Mouse (Mus musculus) lung, postnatal 25 days (tissue): Measurements from ENCODE around the gene Azgp1.
"Not testable (repeated sequence)": the region's sequence is repeated elsewhere in the genome, so short reads cannot be mapped to it uniquely, and the experiment has no call there.

ENCODE experiments used
- DNase-seq: peaks from one replicate; pipeline ENCODE4 v3.0.0; 2022; ENCODE audit warnings: low spot score

The Azgp1 gene

DNA sequence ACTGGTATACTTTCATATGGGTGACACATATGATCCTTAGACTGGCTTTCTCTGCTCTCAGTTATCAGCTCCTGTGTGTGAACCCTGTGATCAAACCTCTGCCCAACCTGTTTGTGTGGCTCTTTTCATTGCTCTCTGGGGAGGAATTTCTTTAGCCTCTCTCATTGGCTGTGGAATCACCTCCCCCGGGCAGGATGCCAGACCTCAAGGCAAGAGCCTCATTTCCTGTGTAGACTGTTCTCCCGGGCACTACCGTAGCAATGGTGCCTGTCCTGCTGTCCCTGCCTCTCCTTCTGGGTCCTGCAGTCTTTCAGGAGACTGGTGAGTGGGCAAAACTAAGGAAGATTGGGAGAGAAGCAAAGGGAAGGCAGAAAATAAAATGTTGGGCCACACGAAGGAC, at the start of gene Azgp1:
Gene Azgp1 (plus strand): TSS at position 221 of the 400 bp plus-strand sequence.
- DNase-seq, result no peak

DNA sequence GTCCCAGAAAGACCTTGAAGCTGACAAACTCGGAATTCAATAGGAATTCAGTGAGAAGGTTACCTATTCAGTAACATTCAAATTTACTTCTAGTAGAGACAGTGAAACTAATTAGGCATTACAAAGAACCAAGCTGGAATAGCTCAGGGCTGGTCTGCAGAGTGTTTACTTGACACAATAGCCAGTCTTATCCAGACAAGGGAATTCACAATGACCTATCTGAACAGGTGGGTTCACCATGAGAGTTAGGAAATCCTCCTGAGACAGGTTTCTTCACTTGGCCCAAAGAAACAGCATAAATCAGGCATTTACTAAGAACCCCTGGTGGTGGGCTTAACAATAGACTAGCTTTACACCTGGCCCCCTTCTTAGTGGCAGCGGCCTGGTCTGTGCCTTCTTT, 47.4 kb upstream of the Azgp1 start:
- not testable (repeated sequence) for DNase-seq

DNA sequence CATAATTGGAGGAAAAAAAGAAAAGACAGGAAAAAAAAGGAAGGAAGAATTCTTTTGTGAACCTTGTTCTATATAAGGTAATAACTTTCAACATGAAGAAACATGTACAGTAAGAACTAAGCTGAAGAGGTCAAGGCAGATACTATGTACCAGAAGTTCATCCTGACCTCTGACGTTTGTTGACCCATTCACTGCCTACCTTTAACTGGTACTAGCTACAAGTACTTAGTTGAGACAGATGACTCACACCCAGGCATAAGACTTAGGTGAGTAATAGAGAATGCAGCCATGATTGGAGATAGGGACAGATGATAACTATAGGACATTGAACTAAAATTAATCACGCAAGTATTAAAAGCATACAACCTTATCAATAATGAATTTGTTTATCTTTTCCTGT, 44.8 kb upstream of the Azgp1 start:
- no peak for DNase-seq

DNA sequence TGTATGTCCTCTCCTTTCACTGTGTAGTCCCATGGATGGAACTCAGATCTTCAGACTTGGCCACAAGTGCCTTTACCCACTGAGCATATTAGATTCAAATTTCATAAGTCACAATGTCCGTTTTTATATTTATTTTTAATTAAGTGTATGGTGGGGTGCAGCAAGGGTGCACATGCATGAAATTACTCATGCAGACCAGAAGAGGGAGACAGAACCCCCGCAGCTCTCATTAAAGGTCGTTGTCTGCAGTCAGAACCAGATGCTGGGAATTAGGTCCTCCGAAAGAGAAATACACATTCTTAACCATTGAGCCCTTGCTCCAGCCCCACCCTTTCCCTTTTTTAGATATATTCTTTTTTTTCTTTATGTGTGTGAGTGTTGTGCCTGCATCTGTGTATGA, 44.1 kb upstream of the Azgp1 start:
- no peak for DNase-seq

DNA sequence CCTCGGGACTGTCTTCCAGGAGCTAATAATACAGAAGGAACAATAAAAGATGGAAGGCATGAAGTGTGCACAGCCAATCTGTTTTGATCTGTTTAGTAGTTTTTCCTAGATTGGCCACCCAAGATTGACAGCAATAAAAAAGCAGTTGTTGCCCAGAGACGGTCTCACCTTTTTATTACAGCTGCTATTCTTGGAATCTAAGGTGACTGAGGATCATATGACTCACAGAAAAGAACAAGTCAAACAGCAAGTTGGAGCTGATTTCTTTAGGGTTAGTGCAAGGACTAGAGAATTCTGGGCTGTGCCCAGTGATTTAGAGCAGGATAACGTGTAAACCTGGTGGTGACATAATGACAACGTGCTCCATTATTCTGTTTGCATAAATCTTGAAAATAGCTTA, 40.4 kb upstream of the Azgp1 start:
- DNase-seq, result no peak

DNA sequence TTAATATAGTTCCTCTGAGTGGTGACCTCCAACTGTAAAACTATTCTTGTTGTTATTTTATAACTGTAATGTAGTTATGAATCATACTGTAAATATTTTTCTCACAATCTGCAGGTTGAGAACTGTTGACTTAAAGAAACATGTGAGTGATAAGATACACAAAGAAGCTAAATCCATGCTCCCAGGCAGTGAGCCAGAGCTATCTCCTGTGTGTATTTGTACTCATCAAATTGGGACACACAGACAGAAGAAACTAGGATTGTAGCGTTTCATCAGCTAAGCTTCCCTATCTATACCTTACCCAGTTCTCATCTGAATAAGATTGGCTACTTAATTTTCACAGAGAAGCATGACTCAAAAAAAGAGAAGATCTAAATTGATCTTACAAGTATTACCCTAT, 38.2 kb upstream of the Azgp1 start:
- DNase-seq, result no peak

DNA sequence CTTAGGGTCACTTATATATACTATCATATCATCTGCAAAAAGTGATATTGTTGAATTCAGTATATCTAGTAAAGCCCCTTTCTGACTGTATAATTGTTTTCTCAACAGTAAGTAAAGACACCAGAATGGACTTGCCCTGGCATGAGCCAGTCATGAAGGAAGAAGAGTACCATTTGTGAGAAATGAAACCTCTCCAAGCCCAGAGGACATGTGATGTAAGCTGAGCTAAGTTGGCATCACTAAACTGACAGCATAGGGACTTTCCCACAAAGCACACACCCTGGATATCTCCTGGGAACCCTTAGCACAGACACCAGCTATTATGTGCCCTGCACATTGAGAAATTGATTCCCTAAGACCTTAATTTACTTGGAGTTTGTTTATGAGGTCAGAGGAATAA, 34.0 kb upstream of the Azgp1 start:
- DNase-seq, result no peak

DNA sequence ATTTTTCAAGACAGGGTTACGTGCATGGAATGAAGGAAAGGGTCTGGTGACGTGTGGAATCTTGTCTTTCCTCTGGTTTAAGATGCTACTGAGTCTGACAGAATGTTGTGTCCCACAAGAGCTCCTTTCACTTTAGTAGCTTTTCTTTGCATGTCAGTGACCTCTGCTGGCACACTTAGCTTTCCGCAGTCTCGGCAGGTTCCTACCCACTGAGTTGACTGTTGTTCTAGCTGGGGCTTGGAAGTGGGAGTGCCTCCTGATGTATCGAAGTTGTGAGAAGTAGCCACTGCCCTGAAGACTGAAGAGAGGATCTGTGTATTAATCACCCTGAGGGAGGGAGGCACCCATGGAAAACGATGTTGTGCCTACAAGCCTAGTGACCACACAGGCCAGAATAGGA, 30.1 kb upstream of the Azgp1 start:
- peak; percentile 47 for DNase-seq

DNA sequence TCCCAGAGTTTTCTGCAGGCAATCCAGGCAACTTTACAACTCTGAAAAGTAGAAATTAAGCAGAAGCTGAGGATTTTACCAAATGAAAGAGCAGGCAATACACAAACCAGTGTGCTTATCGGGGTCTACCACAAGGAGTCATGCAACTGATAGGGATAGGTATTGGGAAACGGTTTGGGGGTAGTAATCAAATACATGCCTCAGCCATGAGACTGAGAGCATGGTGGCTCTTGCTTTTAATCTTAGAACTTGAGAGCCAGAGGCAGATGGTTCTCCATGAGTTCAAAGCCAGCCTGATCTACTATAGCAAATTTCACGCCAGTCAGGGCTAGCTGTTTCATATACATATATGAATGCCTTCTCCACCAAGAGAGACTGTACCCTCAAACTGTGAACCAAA, 24.9 kb upstream of the Azgp1 start:
- no peak for DNase-seq

DNA sequence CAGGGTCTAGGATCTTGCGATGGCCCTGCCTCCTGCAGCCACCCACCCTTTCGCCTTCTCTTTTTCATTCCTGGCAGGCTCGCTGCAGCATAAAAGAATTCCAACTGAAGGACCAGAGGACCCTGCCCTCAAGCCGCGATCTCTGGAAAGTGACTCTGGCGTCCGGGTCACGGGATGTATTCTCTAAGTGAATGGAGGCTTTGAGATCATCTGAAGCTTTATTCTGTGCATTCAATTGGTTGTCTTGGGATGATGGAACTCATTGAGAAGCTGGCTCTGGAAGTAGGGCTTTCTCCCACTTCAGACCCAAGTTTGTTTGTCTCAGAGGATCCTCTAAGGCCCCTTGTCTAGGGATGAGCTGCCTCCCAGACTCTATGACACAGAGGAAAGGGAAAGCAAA, 18.4 kb upstream of the Azgp1 start, which contains the start of gene Gjc3:
Gene Gjc3 (minus strand): TSS at position 154 of the 400 bp plus-strand sequence.
- no peak for DNase-seq

DNA sequence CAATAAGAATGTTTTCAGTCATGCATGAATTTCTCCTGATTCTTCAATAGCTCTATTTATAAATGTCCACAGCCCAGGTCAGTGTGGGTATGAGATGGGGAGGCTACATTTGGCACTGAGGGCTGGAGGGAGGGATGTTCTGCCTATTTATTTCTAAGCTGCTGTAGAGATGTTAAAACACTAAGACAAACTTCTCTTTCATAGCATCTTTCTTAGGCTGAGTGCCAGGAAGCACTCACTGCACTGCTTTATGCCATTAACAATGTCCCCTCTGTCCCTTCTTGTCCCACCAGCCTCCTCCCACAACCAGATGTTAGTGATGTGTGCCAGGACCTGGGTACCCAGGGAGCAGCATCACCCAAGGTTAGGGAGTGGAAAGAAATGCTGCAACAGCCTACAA, 14.8 kb upstream of the Azgp1 start:
- DNase-seq, result no peak

DNA sequence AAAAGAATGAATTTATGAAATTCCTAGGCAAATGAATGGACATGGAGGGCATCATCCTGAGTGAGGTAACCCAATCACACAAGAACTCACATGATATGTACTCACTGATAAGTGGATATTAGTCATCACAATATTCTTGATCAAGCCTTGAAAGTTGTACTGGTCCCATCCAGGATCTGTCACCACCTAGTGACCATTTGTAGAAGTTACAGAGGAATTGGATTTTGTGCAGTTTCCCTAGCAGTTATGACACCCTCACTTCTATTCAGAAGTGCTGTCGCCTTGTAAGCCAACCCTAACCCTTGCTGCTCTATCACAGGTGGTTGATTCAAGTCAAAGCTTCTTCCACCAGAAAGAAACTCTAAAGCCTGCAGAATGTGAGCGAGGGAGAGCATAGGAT, 8.2 kb upstream of the Azgp1 start:
- no peak for DNase-seq

DNA sequence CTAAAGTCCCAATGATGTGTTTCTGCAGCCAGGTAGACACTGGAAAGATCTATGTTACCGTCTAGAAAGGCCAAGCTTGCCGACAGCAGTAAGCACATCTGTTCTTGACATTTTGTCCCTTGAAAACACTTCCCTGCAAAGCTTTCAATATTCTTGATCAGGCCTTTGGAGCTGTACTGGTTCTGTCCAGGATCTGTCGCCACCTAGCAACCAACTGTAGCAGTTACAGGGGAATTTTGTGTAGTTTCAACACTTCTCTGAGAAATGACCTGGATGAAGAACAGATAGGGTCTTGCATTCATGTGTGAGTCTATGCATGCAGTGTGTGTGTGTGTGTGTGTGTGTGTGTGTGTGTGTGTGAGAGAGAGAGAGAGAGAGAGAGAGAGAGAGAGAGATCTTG, 7.6 kb upstream of the Azgp1 start:
- DNase-seq, result no peak

DNA sequence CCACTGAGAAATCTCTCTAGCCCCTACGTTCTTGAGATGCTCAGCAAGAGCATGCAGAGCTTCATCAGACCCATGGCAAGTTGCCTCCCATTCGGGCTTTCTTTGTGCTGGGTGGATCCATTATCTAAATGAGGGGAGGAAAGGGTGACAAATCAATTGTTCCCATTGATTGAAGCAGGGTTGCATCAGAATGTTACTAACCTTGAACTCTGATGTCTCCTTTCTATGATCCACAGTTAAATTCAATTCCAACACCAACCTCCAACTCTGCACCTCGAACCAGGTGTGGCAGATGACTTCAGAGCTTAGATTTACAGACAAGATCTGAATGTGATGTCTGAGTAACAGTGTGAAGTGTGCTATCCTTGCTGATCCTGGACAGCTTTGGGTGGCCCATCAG, 6.6 kb upstream of the Azgp1 start:
- no peak for DNase-seq

DNA sequence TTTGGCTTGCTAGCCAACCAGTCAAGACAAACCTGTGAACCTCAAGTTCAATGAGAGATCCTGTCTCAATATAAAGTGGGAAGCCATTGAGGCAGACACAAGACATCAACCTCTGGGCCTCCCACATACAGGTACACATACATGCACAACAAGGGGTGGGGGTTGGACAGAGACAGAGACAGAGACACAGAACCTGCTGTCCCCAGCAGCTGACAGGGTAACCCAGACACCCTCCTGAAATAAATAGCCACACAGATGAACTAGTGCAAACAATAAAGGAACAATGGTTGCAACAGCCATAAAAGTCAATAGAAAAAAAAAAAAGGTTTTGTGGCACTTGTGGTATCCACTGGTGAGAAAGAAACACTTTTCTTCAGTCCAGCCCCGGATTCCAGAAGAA, 5.9 kb upstream of the Azgp1 start:
- no peak for DNase-seq

DNA sequence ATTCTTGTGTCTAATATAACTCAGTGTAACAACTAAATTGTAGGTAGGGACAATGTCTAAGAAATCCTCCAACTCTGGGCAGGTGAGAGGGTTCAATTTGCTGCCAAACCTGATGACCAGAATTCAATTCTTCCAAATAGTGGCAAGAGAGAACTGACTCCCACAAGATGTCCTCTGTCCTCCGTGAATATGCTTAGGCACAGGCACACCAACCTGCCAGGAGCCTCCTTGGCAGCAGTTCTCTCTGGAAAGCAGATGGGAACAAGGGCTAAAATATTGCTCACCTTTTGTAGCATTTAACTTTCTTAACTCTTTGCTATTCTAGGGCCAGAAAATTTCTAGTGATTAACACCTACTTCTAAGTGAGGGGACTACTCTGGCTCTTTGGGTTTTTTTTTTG, 4.0 kb upstream of the Azgp1 start:
- DNase-seq, result no peak

DNA sequence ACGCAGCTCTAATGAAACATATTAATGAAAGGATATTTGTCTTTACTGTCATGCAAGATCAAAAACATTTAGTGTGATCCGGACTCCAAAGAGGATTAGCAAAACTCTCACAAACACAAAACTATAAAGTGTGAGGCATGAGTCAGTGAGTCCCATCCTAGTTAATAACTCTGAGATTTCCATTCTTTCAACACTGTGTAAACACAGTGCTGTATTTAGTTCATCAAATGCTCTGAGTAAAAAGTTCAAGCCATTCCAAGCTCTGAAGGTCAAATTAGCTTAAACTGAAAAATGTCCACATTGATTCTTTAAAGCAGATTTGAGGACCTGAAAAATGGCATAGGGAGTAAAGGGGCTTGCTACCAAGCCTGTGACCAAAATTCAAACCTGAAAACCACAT, 2.2 kb upstream of the Azgp1 start:
- DNase-seq, result no peak

DNA sequence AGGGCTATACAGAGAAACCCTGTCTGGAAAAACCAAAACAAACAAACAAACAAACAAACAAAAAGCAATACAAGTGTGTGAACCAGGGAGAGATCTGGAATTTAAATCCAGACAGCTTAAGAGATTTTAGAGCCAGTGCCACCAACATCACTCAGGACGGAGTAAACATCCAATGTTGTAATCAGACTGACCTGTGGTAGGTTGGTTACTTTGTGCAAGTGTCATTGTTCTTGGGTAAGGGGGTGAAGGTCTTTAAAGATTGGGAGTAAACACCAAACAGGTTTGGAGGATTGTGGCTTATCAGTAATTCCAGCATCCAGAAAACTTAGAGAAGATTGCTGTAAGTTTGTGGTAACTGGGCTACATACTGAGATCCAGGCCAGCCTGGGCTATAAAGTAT, 5.0 kb downstream of the Azgp1 start:
- DNase-seq, result no peak

DNA sequence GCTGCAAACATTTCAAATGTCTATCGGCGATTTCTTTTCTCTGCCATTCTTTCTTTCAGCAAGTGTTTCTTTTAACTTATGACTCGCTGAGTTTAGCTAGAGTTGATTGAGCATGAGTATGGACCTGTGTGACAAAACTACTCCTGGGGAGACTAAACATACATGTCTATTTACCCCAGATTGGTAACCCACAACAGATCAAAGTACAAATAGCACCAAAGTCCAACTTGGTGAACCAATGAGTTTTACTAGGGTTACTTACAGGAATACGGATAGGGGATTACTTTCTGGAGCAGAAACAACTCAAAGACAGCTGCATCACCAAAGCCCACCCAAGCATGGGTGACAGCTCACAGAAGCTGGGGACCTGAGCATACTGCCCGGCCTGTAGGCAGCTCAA, 28.1 kb downstream of the Azgp1 start:
- DNase-seq, result no peak

DNA sequence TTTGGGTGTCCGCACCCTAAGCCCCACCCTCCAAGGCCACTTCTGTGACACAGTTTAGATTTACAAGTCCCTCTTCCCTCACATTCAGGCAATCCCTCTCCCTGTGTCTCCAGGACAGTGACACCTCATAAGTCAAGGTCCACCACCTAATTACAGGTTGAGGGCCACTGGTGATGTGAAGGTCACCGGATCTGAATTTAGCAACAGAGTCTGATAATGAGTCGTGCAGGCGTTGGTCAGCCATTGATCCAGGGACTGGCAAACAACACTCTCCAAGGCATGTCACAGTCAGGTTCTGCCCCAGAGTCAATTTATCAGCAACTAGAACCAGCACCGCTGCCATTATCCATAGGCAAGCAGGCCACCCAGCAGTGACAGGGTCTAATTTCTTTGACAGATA, 31.1 kb downstream of the Azgp1 start:
- no peak for DNase-seq

DNA sequence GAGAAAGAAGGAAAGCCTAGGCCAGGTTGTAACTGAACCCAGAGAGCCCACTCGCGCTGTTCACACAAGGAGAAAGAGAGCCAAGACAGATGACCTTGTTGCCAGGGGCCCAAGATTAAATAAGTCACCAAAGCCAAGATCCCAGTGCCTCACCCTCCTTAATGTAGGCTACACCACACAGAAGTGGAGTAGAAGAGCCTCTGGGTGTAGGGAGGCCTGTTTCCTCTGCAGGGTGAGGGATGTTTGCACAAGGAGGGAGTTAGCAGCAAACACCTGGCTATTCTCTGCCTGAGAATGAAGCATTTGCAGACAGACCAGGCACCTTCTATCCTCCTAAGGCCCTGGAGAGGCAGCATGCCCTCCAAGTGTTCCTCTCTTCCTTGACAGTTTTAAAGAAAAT, 35.2 kb downstream of the Azgp1 start:
- no peak for DNase-seq

DNA sequence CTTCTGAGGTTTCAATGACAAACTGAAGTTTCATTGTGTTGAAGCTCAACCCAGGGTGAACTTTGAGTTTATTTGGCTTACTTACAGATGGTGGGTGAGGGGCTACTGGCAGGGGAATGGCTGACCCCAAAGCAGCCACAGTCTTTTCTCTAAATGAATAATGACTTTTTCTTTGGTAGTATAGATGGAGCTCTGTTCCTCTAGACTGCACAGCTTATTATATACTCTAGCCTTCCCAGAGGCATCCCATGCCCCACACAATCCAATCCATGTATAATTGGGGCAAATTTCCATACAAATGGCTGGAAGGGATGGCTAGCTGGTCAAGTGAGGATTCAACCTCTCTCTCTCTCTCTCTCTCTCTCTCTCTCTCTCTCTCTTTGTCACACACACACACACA, 35.7 kb downstream of the Azgp1 start:
- no peak for DNase-seq

DNA sequence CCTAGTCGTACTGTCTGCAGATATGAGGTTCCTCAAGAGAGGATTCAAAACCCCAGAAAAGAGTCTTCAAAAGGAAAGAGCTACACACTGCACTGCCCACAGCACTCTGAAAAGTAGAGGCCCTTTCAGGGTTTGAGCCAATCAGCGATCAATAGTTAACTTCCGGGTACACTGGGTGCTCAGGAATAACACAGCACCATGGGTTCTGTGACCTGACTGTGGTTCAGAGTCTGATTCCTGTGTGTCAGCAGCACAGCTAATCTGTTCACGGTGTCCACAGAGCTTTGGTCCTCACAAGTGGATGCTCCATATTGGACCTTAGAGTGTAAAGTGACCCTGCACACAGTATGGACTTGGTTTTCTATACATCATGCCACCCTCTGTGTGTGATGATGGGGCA, 38.3 kb downstream of the Azgp1 start:
- not testable (repeated sequence) for DNase-seq

DNA sequence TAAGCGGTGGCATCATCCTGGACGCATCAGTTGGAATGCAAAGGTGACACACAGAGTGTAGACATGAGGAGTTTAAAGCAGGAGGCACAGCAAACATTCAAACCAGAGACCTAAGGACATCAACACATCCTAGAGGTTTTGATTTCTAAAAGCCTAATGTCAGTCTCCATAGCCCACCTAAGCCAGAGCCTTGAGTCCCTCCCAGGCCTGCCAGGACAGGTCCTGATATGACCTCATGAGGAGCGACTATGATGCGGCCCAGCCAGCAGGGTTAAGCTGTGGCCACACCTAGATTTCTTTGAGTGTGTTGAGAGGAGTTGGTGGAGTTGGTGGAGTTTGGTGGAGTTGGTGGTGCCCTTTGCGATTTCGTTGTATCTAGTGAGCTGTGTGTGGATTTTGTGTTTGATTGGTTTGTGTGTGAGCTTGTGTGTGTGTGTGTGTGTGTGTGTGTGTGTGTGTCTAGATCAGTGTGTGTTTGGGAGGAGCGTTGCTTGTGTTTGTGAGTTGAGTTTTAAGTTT, 39.7 kb downstream of the Azgp1 start, which contains the start of the genes Smok3a and Smok3b:
Gene Smok3a (plus strand): TSS at position 301 of the 519 bp plus-strand sequence.
Gene Smok3b (plus strand): TSS at position 469 of the 519 bp plus-strand sequence.
- DNase-seq, result not testable (repeated sequence)
